Mouse (Mus musculus): ENCODE measurements at regions not wholly inside any gene's neighbourhood (a gene's known extent, or its start where the extent isn't known, plus 50 kb on each side); places are given as distances from the start of the nearest gene placed in this dataset.

DNA sequence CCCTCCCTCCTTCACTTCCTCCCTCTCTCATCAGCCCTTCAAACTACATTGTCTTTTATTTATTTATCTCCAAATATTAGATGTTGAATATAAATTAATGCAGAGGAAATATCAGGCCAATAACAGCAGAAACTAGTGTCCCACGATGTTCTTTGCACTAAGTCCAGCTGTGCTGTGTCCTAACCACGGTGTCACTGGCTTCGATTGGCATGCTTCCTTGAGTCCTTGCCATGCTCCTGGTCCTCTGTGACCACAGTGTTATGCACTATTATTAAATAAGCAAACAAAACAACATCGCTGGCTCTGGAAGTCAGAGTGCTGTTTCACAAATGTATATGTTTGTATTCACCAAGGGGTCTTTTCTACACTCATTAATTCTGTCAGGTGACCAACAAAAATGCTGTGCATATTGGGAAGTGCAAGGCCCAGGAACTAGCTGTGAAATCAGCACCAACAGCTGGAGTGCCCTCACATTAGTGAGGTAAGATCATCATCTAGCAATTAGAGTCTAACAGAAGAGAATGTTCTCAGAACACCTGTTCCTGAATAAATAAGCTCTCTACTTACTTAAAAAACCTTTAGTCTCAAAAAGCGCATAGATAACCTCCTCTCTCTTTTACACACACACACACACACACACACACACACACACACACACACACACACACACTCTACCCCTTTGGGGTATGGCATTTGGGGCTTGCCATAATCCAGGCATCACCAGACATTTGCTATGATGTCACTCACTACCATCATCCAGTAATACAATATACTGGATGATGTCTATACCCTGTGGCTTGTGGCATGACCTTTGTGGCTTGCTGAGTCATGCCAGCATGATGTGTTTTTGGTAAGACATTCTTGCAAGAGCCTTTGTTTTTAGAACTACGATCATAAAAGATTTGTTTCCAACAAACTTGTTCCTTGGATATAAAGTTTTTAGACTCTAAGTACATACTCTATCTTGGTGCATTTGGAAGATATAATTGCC is 81.9 kb upstream of the Rgs2 start:
- DNase-seq, result peak; percentile 7

DNA sequence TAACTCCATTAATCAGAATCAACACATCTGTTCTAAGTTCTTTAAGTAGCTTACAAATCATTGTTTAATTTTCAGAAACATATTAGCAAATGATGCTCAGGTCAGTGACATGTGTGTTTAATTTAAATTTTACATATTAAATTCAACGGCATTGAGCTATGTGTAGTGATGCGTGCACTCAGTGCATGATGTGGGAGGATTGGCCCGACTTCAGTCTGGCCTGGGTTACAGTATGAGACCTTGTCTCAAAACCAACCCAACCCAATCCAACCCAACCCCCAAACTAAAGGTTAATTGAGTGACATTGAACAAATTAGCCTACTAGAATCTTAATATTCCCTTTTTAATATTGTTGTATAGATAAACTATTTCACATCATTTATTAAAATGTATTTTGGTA is 75.0 kb upstream of the Rgs2 start:
- no peak for DNase-seq

DNA sequence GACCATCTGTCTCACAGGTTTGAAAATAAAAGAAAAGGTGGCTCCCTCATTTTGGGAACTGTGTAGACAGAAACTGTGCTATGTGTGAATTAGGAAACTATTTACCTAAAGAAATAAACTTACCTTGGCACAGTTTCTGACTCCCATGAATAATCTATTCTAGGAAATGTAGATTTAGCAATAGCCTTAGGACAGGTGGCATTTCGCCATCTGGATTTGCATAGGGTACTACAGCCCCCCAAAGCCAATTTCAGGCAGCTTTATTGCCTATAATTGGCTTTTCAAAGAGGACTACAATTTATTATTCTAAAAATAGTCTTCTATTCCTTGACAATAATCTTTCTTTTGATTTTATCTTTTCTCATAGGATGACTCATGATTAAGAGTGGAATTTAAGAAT is 74.5 kb upstream of the Rgs2 start:
- DNase-seq, result no peak

DNA sequence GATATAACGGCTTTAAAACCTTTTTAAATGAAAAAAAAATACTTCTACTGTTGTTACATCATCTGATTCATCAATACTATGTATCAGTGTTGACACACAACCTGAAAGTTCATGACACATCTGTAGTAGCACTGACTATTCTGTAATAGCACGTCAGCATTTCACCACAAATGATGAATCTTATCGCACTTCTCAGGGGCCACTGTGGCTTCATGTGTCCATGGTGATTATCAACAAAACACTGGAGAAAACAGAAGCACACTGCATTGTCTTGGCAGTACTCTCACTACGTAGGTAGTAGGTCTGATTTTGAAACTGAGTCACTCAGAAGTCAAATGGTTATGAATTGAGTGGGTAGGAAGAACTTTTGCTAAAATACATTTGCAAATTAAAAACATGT is 72.0 kb upstream of the Rgs2 start:
- DNase-seq, result no peak

DNA sequence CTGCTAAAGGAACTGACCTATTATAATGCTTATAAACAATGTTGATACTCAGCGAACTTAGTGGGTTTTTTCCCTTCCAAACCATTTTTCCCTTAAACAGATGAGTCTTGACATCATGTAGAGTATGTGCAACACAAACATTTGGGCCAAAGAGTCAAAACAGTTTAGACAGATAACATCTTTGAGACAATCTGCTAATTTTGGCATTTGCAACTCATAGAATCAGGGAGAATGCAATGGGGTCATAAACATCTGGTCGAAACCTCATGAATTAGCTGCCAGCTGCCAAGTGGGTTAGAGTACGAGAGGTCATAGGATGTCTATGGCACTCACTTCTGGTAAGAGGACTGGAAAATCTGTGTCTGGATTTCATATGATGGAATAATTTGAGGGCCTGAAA is 57.3 kb upstream of the Rgs2 start:
- DNase-seq, result no peak

DNA sequence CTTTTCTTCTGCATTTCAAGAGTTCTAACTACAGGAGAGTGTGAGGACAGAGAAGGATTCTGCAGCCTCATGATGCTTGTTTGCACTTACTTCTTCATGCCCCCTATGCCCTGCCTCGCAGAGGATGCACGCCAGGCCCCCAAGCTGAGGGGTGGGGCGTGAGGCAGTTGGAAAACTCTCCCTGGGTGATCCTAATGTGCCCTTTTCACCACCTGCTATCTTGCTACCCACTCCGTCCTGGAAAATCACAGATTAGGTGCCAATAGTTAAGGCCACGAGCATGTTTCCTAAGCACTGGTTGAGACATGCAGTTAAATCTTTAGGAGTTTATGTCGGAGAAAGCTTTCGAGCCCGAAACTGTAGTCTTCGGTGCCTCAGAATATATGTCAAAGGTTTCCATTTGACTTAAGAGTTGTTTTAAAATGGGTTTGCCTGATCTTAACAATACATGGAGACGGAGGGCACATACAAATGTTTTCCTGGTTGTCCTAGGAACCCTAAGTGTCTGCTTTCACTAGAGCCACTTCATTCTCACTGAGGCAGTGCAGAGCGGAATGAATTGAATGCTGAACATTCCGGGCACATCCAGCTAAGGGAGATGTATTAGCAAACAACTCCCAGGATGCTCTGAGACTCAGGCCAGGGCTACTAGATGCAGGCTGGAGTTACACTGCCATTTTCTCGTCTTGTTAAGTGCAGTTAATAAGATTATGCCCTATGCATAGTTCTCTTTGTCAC is 51.7 kb upstream of the Rgs2 start:
- DNase-seq, result no peak

Data from thymus, postnatal 25 days (tissue).